Mouse (Mus musculus) kidney, postnatal 14 days (tissue): ENCODE data around the gene Rpl38.

Experiments
- DNase-seq: peaks from one replicate; pipeline ENCODE4 v3.0.0; 2022; ENCODE audit warnings: mixed read lengths

The Rpl38 gene

DNA sequence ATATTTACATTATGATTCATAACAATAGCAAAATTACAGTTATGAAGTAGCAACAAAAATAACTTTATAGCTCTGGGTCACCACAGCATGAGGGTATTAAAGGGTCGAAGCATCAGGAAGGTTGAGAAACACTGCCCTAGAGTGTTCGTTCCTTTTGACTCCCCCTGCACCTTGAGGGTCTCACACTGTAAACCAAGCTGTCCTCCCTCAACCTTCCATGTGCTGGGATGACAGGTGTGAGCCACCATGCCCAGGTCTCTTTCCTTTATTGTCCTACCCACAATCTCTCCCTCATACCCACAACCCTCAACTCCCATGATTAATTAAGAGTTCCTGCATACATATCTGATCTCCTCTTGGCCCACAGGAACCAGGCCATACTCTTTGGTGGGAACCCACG is 43.1 kb downstream of the Rpl38 start:
- no peak for DNase-seq

GRCm38 (mm10) chr11:114711861-114712260 is 43.5 kb downstream of the Rpl38 start:
- no peak for DNase-seq

- no peak for DNase-seq
Observed at GRCm38 (mm10) chr11:114714526-114714925, 46.2 kb downstream of the Rpl38 start.

DNA sequence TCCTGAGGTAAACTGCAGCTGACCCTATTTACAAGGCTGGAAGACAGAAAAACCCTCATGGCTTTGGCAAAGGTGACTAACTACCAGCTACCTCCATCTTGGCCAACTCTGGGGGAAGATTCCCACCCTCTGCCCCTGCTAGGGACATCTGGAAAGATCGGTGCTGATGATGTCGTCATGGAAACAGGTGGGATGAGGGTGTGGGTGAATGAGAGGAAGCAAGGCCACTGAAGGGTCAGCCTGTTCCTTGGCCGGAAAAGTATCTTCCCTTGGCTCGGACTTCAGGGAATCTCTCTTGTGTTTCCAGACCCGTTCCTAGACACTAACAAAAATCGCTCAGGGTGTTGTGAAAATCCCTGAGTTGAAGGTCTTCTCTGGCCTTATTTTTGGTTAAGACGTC is 47.2 kb downstream of the Rpl38 start:
- peak; percentile 12 for DNase-seq

DNA sequence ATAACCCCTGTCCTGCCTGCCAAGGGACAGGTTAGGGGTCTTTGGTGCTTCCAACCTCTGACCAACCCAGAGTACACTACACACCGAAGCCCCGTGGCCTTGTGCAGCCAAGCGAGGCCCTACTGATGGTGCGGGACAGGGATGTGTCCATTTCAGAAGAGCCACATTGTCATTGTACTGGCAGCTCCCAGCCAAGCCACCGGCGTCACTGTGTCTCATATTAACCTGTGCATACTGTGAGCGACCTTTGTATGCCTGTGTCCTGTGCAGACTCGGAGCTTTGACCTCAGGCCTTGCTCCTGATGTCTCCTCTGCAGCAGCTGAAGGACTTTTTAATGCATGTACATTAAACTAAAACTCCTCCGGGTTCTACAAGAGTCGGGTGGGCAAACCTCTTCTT is 52.2 kb downstream of the Rpl38 start:
- no peak for DNase-seq
